Mouse (Mus musculus): ENCODE results near the gene Tfrc.

Gene Tfrc

DNA sequence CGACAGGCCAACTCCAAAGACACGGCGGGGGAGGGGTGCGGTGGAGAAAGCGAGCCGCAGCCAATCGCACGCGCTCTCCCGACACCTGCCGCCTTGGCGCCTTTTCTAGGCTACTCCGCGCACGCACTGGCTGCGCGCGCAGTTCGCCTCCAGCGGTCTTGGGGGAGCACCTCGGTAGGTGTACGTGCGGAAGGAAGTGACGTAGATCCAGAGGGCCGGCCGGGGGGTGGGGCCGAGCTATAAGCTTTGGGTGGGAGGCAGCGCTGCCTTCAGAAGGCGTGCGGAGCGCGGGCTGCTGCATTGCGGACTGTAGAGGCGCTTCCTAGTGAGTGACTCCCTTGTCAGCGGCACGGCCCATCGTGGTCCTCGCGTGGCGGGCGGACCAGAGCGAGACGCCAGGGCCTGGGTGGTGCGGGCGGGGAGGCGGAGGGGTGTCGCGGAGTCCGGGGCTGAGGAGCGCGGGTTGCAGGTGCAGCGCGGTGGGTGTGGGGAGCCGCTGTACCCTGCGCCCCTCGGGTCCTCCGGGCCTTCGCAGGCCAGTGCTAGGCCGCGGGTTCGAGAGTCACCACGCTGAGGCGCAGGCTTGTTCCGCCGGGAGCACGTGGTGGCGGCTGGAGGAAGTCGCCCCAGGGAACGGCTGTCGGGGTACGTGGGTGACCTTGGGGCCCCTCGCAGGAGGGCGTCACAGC is at the start of gene Tfrc:
TSS of gene Tfrc (plus strand) at position 209 of the 689 bp plus-strand sequence.
- peak; percentile 98 for DNase-seq

DNA sequence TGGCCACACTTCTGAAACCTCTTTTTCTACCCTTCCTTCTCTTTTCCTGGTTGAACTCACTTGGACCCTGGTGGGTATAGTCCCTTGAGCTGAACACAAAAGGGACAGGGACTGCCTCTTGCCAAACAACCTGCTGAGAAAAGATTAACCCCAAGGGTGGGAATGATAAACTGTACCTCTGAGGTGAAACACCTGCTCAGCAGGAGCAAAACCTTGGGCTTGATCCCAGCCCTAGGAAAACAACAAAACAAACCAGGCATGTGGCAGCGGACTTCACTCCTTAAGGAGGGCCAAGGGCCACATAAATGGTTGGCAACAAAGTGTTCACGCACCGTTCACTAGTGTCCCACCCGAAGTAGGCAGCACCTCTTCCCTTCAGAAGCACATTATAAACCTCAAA is 49.2 kb upstream of the Tfrc start:
- DNase-seq: no peak

DNA sequence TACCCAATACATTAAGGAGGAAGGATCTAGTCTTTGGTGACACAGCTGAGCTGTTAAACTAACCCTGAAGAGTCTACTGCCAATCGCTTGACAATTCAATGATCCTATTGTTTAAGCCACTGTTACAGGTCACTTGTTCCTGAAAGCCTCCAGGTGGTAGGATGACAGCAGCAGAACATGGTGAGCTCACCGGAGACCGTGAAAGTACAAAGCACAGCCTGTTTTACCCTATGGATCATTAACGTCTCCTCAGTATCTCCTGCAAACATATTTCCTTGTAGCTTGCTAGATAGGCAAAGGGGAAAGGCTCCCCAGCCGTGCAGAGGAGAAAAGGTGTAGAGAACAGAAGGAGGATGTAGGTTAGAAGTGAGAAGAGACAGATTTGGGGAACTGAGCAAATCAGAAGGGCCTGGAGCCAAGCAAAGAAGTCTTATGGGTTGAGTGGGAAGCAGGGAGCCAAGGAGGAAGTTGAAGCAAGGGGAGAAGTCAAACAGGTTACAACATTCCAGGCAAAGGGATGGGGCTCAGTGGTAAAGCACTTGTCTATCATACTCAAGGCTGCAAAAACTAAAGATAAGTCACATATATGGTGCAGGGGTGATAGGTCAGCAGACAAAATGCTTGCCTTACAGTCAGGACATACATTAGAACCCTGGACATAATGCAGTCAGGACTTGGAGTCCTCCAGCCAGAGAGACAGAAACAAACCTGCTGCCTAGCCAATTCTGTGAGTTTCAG is 45.5 kb upstream of the Tfrc start:
- no peak for DNase-seq

DNA sequence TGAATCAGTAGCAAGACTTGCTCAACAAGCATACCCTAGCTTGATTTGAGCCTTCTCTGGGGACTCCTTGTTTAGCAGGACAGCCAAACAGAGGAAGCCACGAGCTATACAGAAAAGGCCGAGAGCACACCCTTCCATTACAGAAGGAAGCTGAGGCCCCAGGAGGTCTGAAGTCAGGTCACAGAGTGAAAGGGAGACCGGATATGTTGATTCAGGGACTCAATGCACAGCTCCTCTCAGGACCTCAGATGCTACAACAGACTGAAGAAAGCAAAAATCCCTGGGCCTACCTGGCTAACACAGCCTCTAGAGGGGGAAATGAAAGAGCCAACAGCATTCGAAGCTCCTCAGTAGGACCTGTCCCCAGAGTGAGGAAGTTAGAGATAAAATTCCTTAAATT is 41.4 kb upstream of the Tfrc start:
- no peak for DNase-seq

DNA sequence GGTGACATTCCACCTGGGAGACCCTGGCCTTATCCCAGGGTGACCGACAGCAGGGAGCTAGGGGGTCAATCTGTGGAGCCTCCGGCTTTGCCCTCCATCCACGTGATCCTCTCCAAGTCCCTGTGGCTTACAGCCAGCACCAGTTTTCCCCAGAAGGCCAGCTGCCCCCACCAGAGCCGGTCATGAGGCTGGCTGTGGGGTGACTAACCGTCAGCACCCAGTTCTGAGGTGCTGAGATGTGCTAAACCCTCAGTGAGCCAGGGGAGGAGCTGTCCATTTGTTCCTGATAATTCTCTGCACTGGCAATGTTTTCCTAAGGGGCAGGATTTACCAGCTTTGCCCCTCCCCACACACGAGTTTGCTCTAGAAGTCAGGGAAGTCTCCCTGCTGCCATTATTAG is 40.3 kb upstream of the Tfrc start:
- no peak for DNase-seq

DNA sequence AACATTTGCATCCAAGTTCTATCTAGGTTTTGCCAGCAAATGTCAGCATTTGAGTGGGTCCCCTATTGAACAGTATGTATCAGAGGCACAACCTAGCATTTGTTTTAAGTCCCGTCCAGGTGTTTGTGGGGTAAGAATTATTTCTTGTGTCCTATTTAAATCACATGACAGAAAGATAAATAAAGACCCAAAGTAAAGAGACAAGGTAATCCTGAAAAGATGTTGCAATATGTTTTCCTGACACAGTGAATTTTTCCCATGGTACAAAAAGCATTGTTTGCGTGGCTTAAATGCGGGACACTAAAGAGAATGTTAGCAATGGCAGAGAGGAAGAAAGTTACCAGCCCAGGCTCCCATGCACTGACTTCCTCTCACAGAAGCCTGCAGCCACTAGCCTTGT is 38.7 kb upstream of the Tfrc start:
- no peak for DNase-seq

DNA sequence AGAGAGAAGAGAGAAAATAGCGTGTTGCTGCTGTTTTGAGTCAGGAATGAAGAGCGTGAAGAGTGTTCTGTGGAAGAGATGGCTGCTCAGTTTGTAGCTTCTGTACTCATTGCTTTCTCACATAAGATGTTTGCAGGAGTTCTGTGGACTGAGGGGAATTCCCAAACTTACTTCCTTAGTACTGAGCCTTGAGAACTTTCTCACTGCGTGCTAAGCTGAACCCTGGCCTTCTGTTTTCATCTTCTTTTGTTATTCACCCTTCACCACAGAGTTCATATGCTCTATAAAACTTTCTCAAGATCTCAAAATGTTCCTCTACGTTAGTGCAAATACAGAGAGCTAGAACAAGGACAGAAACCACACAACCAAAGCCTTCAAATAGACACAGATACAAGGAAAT is 36.2 kb upstream of the Tfrc start:
- DNase-seq: no peak

DNA sequence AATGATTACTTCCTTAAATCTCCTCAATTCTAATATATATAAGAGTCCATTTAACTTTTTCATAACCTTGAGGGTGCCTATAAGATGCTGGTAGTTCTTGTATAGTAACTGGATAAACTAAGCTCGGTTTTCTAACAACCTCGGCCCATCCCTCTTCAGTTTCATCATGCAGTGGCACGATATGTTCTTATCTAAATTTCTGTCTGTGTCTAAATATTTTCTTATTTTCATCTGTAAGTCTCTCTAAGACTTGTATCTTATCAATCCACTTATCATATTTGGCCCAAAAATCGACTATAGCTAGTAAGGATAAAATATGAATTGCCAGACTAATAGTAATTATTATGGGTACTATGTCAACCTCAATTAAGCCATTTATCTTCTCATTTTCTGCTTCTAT is 22.2 kb upstream of the Tfrc start:
- DNase-seq: no peak

DNA sequence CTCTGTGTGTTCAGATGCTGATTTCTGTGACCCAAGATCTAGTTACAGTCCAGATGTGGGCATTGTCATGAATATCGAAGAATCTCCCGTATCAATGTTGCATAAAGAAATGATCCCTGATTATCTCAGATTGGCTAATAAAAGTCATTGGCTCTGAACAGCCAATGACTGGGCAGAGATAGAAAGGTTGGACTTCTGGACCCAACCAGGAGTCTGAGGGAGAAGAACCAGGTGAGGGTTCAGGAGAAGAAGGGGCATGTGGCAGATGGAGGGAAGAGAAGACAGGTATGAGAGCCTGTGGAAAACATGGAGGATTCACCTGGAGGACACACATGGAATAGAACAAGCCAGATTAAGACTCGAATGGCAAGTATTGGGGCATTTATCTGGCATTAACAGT is 20.2 kb upstream of the Tfrc start:
- DNase-seq: no peak

DNA sequence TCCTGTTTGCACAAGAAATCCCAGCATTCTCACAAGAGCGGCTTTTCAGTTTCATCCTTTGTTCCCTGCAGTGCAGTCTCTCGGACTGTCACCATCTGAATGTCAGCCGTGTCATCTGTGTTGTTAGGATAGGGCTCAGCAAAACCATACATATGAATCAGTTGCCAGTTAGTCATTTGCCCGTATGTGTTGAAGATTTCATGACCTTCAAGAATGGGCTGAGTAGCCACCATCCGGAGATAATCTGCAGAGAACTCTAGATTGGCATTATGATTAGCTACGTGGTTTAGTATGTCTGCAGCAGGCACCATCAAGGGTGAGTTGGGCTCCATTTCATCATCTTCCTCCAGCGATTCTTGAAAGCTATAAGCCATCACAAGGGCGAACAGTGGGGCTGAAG is 17.2 kb upstream of the Tfrc start:
- no peak for DNase-seq

DNA sequence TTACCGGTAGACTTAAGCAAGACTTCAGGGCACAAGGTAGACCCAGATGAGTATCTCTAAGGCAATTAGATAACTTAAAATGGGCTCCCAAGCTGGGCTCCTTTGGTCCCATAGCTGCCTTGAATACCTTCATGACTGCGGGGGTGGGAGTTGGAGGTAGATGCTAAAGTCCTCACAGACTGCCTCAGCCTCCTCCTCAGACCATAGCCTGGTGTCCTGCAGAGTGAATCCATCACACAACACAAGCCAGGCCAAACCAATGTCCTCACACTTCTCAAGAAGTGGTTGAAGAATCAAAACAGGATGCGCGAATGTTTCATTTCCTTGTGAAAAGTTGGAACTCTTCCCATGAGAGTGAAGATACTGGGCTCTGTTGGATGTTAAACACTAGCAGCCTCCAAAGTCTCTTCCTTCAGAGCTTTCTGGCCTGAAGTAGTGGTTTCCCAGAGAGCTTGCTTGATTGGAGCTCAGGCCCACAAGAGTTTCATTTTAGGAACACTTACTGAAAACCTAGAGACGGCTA is 15.4 kb upstream of the Tfrc start:
- no peak for DNase-seq

DNA sequence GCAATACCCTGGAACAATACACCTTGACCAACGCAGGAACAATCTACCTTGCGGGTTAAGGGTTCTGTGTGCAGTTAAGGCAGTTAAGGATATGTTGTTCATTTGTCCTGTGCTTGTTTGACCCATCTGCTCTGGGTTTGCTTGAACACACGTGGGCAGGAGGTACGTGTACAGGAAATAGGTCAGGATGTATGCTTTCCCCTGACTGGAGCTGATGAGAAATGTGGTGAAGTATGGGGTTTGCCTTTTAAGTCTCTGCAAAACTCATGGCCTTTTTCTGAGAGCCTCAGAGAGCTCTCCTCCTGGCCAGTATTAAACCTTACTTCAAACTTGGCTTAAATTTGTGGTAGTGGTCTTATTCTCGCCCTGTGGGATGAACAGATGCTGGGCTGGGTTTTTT is 14.8 kb upstream of the Tfrc start:
- peak; percentile 48 for DNase-seq

DNA sequence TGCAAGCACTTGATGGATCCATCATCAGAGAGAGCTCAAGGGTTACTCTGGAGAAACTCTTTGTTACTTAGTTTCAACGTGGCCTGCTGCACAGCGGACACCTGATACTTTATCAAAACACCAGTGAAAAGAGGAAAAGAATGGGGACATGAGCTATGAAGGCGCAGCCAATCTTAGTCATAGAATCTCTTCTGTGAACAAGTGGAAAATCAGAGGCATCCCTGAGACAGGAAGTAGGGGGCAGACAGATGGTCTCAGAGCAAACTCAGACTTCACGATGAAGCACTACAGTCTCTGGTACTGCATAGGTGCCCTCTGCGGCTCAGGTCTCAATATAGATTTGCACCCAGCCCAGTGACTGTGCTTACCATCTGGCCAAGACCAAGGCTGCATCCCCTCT is 14.0 kb upstream of the Tfrc start:
- DNase-seq: peak; percentile 44

DNA sequence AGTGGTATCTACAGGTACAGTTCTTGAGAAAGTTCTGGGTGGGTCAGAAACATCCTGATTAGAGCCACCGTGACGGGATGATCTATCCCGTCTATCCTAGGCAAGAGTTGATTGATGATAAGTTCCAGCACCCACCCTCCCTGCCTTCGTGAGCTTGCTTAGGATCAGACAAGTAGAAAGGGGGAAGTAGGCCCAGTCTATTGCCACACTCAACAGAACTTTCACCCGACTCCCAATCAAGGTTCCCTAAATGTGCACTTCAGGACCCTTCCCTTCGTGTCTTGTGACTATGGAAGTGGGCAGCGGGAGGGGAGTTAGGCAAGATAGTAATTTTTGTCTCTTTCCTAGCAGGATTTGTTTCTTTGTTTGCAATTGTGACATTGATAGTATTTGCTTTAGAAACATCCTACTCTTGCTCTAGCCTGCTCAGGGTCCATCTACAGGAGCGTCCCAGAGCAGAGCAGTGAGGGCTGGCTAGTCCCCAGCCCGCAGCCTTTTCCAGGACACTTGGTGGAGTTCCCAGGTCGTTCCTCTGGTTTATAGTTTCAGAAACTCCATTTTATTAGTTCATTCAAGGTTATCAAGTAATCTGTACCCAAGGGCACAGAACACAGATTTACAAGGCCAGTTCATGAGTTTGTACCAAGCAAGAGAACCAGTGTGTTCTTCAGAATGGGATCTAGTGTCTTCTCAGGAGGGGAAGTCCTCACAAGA is 13.4 kb upstream of the Tfrc start:
- DNase-seq: no peak

DNA sequence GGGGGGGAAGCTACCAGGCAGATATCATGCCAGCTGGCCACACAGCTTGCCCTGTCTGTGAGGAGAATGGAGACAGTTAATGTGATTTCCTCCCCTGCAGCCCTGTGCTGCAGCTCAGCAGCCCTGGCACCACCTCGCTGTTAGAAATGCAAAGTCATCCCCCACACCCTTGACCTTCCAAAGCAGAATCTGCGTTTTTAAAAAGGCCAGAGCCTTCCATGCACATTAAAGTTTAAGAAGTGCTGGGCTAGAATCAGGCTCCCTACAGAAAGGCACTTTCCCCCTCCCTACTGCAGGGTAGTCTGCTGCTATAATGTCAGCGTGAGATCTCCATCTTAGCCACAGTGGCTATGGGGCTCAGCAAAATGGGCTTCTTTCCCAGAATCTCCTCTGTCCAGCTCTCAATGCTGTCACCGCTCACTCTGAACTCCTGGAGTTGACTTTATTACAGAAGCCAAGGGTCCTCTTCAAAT is 10.8 kb upstream of the Tfrc start:
- no peak for DNase-seq

DNA sequence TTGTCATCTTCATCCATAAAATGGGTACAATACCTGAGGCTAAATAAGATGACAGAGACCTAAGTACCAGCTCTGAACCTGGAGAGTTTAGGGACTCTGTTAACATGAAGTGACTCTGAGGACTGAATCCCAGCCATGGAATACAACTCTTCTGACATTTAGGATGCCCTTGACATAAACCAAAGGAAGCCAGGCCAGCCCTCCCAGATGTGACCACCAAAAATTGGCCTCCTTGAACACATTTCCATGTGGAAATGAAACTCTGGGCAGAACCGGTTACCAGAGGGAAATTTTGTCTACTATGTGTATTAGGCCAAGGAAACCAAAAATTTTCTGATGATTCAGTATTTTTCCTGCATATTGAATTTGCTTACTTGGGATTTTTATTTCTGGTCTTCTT is 9.6 kb upstream of the Tfrc start:
- DNase-seq: no peak

DNA sequence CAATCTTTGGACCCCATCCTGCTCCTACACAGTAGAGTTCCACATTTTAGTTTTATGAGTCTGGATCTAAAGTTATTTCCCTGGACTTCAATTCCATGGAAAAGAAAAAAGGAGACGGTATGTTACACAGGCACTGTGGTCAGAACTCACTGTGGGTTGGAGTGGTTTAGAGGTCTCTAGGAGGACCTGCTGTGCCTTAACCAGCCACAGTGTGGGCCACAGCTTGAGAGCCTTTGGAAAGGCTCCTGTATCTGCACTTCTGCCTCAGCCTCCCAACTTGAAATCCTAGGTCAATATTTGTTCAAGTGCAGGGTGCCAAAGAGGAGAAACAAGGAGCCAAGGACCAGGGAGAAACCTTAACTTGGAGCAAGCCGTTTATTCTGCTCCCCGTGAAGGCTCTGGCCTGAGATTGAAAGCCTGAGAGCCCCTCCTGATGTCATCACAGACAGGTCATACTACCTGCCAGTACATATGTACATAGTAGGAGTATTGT is 6.5 kb upstream of the Tfrc start:
- no peak for DNase-seq

DNA sequence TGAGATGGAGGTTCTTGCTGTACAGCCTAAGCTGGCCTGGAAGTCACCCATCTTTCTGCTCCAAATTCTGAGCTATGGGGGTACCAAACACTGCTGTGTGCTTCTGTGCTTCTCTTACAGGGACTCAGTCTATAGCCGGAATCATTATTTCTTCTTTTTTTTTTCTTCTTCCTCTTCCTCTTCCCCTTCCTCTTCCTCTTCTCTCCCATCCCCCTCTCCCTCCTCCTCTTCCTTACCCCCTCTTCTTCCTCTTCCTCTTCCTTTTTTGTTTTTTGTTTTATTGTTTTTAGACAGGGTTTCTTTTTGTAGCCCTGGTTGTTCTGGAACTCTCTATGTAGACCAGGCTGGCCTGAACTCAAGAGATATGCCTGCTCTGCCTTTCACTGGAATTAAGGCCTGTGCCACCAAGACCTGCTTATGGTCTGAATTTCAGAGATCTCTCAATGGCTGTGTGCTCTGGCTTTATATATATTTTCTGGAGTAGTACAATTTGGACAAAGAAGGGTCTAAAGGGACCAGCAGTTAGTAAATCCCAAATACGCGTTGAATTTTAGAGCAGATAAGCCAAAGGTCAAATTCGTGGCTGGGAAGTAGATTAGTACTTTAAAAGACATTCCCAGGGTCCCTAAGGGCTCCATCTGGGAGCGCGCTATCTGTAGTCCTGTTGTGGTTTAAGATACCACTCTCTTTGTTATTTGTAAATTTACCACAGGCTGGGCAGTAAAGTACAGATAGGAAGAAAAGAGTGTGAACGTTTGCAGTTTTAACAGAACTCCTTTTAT is 967 bp upstream of the Tfrc start:
- no peak for DNase-seq

DNA sequence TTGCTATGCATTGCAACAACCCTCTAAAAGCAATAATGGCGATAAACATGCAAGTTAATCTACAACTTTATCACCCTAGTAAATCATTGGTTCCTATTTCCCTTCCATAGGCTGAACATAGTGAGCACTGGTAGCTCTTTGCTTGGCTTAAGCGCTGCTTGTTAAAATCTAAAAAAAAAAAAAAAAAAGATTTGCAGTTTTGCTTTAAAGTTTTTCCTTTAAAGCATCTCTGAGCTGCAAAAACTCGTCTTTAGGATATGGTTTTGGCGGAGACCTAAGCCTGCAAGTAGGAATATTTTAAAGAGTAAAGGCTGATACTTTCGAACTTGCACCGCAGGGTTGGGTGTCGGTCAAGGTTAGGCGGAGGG is 392 bp upstream of the Tfrc start:
- DNase-seq: no peak

DNA sequence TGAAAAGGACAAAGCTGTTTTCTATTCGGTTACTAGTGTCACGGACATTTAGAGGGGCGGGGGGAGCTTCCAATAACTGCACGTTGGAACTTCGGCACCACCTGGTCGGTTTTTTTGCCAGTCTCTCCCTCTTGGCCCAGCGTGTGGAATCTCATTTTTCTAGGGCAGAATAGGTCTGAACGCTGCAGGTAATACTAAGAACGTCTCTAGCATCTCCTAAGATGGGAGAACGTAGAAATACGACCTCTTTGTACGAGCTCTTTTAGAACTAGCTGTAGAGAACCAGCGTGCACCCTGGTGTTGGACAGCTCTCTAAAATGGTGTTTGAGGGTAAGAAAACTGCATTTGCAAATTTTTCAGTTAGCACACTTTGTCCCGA is 670 bp downstream of the Tfrc start:
- no peak for DNase-seq

DNA sequence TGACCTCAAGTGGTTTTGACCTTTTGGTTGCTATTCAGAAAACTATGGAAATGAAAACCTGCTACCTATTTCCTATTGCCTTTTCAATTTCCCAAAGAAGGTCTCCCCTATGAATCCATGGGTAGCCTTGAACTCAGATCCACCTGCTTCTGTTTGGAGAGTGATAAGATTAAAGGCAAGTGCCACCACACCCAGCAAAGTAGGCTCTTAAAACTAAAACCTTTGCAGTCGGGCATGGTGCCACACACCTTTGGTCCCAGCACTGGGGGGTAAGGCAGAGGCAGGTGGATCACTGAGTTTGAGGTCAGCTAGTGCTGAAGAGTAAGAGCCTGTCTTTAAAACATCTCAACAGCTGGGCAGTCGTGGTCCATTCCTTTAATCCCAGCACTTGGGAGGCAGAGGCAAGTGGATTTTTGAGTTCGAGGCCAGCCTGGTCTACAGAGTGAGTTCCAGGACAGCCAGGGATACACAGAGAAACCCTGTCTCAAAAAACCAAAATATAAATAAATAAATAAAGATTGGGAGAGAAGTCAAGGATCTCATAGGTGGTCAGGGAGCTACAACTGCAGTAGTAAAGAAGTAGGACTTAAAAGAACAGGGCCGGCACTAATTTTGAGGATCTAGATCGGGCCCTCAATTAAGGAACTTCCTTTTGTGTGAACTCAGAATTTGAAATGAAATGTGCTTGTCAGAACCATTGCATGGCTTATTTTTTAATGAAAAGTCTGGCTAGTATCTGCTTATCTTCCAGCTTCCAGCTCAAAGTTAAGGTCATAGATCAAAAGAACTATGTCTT is 1.9 kb downstream of the Tfrc start:
- no peak for DNase-seq

DNA sequence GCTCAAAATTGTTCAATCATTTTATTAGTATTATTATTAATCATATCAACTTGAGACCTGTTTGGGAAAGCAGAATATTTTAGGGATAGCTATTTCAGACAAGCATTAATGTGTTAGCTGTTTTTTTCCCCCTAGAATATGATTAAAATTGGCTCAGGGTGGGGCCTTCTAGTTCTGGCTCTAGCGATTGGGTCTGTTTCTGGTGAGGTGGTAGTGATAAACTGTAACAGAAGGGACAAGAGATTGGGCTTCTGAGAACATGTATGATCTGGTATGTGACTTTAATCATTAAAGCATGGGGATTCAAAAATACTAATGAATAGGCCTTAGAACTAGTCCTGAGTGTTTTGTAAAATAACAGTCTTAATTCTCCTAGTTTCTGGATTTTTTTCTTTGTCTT is 3.3 kb downstream of the Tfrc start:
- no peak for DNase-seq
